Mouse (Mus musculus): Measurements from ENCODE around the gene Plekhm1.

Gene Plekhm1

GRCm38 (mm10) chr11:103394025-103394424, 18.5 kb downstream of the Plekhm1 start:
- DNase-seq (ENCODE audit: low spot score in 2 of 2): no peak

- no peak for DNase-seq (ENCODE audit: low spot score in 2 of 2)
Measured at GRCm38 (mm10) chr11:103387870-103388526, 24.5 kb downstream of the Plekhm1 start.

- no peak for DNase-seq (ENCODE audit: low spot score in 2 of 2)
Measured at GRCm38 (mm10) chr11:103386827-103387226, 25.7 kb downstream of the Plekhm1 start.

GRCm38 (mm10) chr11:103381956-103382613, 30.4 kb downstream of the Plekhm1 start:
- DNase-seq (ENCODE audit: low spot score in 2 of 2): no peak

- DNase-seq (ENCODE audit: low spot score in 2 of 2): no peak
Measured at GRCm38 (mm10) chr11:103381505-103381904, 31.0 kb downstream of the Plekhm1 start.

- no peak for DNase-seq (ENCODE audit: low spot score in 2 of 2)
Measured at GRCm38 (mm10) chr11:103380460-103380859, 32.0 kb downstream of the Plekhm1 start.

- DNase-seq (ENCODE audit: low spot score in 2 of 2): no peak
Measured at GRCm38 (mm10) chr11:103378341-103378740, 34.1 kb downstream of the Plekhm1 start.

- no peak for DNase-seq (ENCODE audit: low spot score in 2 of 2)
Measured at GRCm38 (mm10) chr11:103375772-103376171, 36.7 kb downstream of the Plekhm1 start.

- peak in 1 of 2 experiments; percentile 22 for DNase-seq (ENCODE audit: low spot score in 2 of 2)
Measured at GRCm38 (mm10) chr11:103375258-103375657, 37.2 kb downstream of the Plekhm1 start.

GRCm38 (mm10) chr11:103373922-103374321, 38.6 kb downstream of the Plekhm1 start:
- no peak for DNase-seq (ENCODE audit: low spot score in 2 of 2)

GRCm38 (mm10) chr11:103372561-103372960, 39.9 kb downstream of the Plekhm1 start:
- DNase-seq (ENCODE audit: low spot score in 2 of 2): no peak

GRCm38 (mm10) chr11:103372068-103372467, 40.4 kb downstream of the Plekhm1 start:
- peak; percentile 73 to 78 for DNase-seq (ENCODE audit: low spot score in 2 of 2)

GRCm38 (mm10) chr11:103371222-103371539, 41.3 kb downstream of the Plekhm1 start:
- DNase-seq (ENCODE audit: low spot score in 2 of 2): no peak

- no peak for DNase-seq (ENCODE audit: low spot score in 2 of 2)
Measured at GRCm38 (mm10) chr11:103370397-103371221, 41.9 kb downstream of the Plekhm1 start.

- no peak for DNase-seq (ENCODE audit: low spot score in 2 of 2)
Measured at GRCm38 (mm10) chr11:103365530-103365929, 47.0 kb downstream of the Plekhm1 start.

- no peak for DNase-seq (ENCODE audit: low spot score in 2 of 2)
Measured at GRCm38 (mm10) chr11:103365022-103365421, 47.5 kb downstream of the Plekhm1 start.

- no peak for DNase-seq (ENCODE audit: low spot score in 2 of 2)
Measured at GRCm38 (mm10) chr11:103364335-103364734, 48.2 kb downstream of the Plekhm1 start.

- DNase-seq (ENCODE audit: low spot score in 2 of 2): peak; percentile 61 to 70
Measured at GRCm38 (mm10) chr11:103363214-103364148, 49.0 kb downstream of the Plekhm1 start, which contains the start of gene Arhgap27. TSS of gene Arhgap27 (minus strand) at chr11:103363692.

- DNase-seq (ENCODE audit: low spot score in 2 of 2): no peak
Measured at GRCm38 (mm10) chr11:103362521-103363181, 49.8 kb downstream of the Plekhm1 start.

GRCm38 (mm10) chr11:103362054-103362432, 50.4 kb downstream of the Plekhm1 start:
- no peak for DNase-seq (ENCODE audit: low spot score in 2 of 2)

Measured in right cerebral cortex, postnatal 10 days (tissue).